In genomic region chr5:66141474-66141873, GRCm38 (mm10) we compare ENCODE assay signal across 27 mouse cellular contexts. TPM values are rescaled to one million over a fixed set of nuclear protein-coding genes. Genes with fewer than 3 reads are reported as not detected.
DNase-seq lines count a peak whose midpoint lies in the region; ATAC-seq and TF ChIP-seq lines count a peak whose summit lies in the region.
"Had no signal": no experiment of that assay in that cellular context is flagged by ENCODE, and none has a peak within 500 bp of the region (broad histone marks: within the 10 kb centered on the region; RNA-seq: fewer than 3 reads in every experiment).

No protein-coding gene starts in this region.

- TF ChIP-seq CTCF in kidney, postnatal 0 days (IDR thresholded peaks at IDR 0.05; ENCODE audit: low read depth), result no peak
- TF ChIP-seq CTCF in C2C12 (IDR thresholded peaks at IDR 0.05; ENCODE audit: control insufficient read depth, insufficient read depth, insufficient read length), result no peak
- no peak for TF ChIP-seq CTCF in thymus, adult 2 months (IDR thresholded peaks at IDR 0.05; ENCODE audit: borderline replicate concordance, control insufficient read depth, extremely low read depth, insufficient read depth, low read length, poor library complexity)

- WGBS in kidney, postnatal 0 days, result 83% methylated on average over 4 of the region's 4 CpGs
- 87% methylated on average over 4 of the region's 4 CpGs for WGBS in kidney, embryonic 14.5 days
- 91% methylated on average over 4 of the region's 4 CpGs for WGBS in intestine, embryonic 16.5 days
- WGBS in thymus, adult 2 months, result 93% methylated on average over 4 of the region's 4 CpGs

- H3K27ac ChIP-seq in kidney, postnatal 0 days, result no peak overlapping the region
- H3K27ac ChIP-seq in kidney, embryonic 14.5 days (ENCODE audit: low read depth, low read length), result no peak overlapping the region
- H3K27ac ChIP-seq in intestine, embryonic 16.5 days (ENCODE audit: low read length), result no peak overlapping the region
- H3K27ac ChIP-seq in thymus, adult 2 months (ENCODE audit: control insufficient read depth, insufficient read depth, low read length), result no peak overlapping the region
- H3K27ac ChIP-seq: embryonic facial prominence, embryonic 12.5 days; embryonic facial prominence, embryonic 15.5 days; forebrain, embryonic 12.5 days; forebrain, embryonic 15.5 days; heart, adult 2 months; heart, embryonic 10.5 days; heart, embryonic 13.5 days; hindbrain, embryonic 14.5 days had no signal

- TF ChIP-seq POLR2A in thymus, adult 2 months (IDR thresholded peaks at IDR 0.05; ENCODE audit: control insufficient read depth, extremely low read depth, insufficient read depth, low read length, poor library complexity), result no peak

- no peaks in the 10 kb centered on the region for H3K36me3 ChIP-seq in kidney, postnatal 0 days (ENCODE audit: insufficient read depth, low read length)
- no peaks in the 10 kb centered on the region for H3K36me3 ChIP-seq in kidney, embryonic 14.5 days (ENCODE audit: control insufficient read depth, insufficient read depth, low read length)
- no peaks in the 10 kb centered on the region for H3K36me3 ChIP-seq in C2C12 (ENCODE audit: control insufficient read depth, insufficient read depth)
- no peaks in the 10 kb centered on the region for H3K36me3 ChIP-seq in intestine, embryonic 16.5 days (ENCODE audit: control insufficient read depth, insufficient read depth, low read length)
- no peaks in the 10 kb centered on the region for H3K36me3 ChIP-seq in thymus, adult 2 months (ENCODE audit: control insufficient read depth, insufficient read depth, low read length)
- H3K36me3 ChIP-seq: embryonic facial prominence, embryonic 12.5 days; embryonic facial prominence, embryonic 15.5 days; forebrain, embryonic 12.5 days; forebrain, embryonic 15.5 days; G1E; heart, embryonic 10.5 days; heart, embryonic 13.5 days had no signal

- no peaks in the 10 kb centered on the region for H3K4me1 ChIP-seq in kidney, postnatal 0 days (replicated peaks; ENCODE audit: insufficient read depth, low read length)
- H3K4me1 ChIP-seq in kidney, embryonic 14.5 days (ENCODE audit: control insufficient read depth, insufficient read depth, low read length), result 0 out of 2 replicates have a peak, but pooled peaks cover 6% of the 10 kb centered on the region
- peaks cover 6% of the 10 kb centered on the region; the same call in 1 of the 2 replicates for H3K4me1 ChIP-seq in intestine, embryonic 16.5 days (ENCODE audit: control insufficient read depth, insufficient read depth, low read length)
- H3K4me1 ChIP-seq in thymus, adult 2 months (replicated peaks; ENCODE audit: control insufficient read depth, insufficient read depth, low read length), result 0 out of 2 replicates have a peak, but pooled peaks cover 3% of the 10 kb centered on the region
- H3K4me1 ChIP-seq: embryonic facial prominence, embryonic 12.5 days; embryonic facial prominence, embryonic 15.5 days; forebrain, embryonic 15.5 days had no signal

- peak; percentile 75; the same call in 1 of the 2 replicates for ATAC-seq in kidney, postnatal 0 days (replicated peaks; ENCODE audit: low FRiP score, low read depth)
- ATAC-seq in kidney, embryonic 14.5 days (ENCODE audit: low FRiP score, low TSS enrichment), result no peak
- peak; percentile 63 for ATAC-seq in intestine, embryonic 16.5 days
- ATAC-seq: forebrain, embryonic 15.5 days; Patski had no signal

- no peak overlapping the region for H3ac ChIP-seq in C2C12 (ENCODE audit: control insufficient read depth, insufficient read length, low read depth)

- no peak overlapping the region for H3K4me3 ChIP-seq in kidney, postnatal 0 days (replicated peaks; ENCODE audit: low read depth, low read length)
- no peak overlapping the region for H3K4me3 ChIP-seq in kidney, embryonic 14.5 days (ENCODE audit: low read length)
- no peak overlapping the region for H3K4me3 ChIP-seq in C2C12 (ENCODE audit: insufficient read depth, poor library complexity, severe bottlenecking)
- no peak overlapping the region for H3K4me3 ChIP-seq in intestine, embryonic 16.5 days (ENCODE audit: low read length)
- H3K4me3 ChIP-seq in thymus, adult 2 months (ENCODE audit: control insufficient read depth, insufficient read depth, low read length), result no peak overlapping the region
- H3K4me3 ChIP-seq: embryonic facial prominence, embryonic 12.5 days; embryonic facial prominence, embryonic 15.5 days; forebrain, embryonic 12.5 days; forebrain, embryonic 15.5 days; heart, adult 2 months; heart, embryonic 10.5 days; heart, embryonic 13.5 days had no signal

- H3K79me3 ChIP-seq in C2C12 (ENCODE audit: low read depth), result no peaks in the 10 kb centered on the region

- no peak overlapping the region for H3K9ac ChIP-seq in kidney, postnatal 0 days (ENCODE audit: low read depth, low read length)
- no peak overlapping the region for H3K9ac ChIP-seq in kidney, embryonic 14.5 days (ENCODE audit: low read depth, low read length)
- H3K9ac ChIP-seq in intestine, embryonic 16.5 days (ENCODE audit: low read depth, low read length), result no peak overlapping the region
- H3K9ac ChIP-seq: embryonic facial prominence, embryonic 12.5 days; embryonic facial prominence, embryonic 15.5 days; forebrain, embryonic 12.5 days; forebrain, embryonic 15.5 days; heart, embryonic 13.5 days; hindbrain, embryonic 14.5 days had no signal

- DNase-seq in kidney, postnatal 0 days (ENCODE audit: low spot score), result no peak
- DNase-seq in 3T3-L1 (ENCODE audit: low read depth, low spot score), result peak; percentile 49
- no peak for DNase-seq in thymus, adult 2 months
- no peak for DNase-seq in gastrocnemius, postnatal 4 days (ENCODE audit: low spot score in 2 of 2)
- no peak for DNase-seq in retina, embryonic 14.5 days (ENCODE audit: low spot score)
- DNase-seq: adrenal gland, postnatal 10 days; adrenal gland, postnatal 36 days; cerebellum, adult 18-20 months; cerebellum, adult 9-10 months; cerebellum, postnatal 14 days; gastrocnemius, postnatal 25 days; heart, adult 2 months; heart, postnatal 14 days; heart, postnatal 4 days had no signal

- no peaks in the 10 kb centered on the region for H3K9me3 ChIP-seq in kidney, postnatal 0 days (replicated peaks; ENCODE audit: low read length)
- no peaks in the 10 kb centered on the region; the same call in 1 of the 2 replicates for H3K9me3 ChIP-seq in kidney, embryonic 14.5 days (ENCODE audit: control insufficient read depth, low read length)
- no peaks in the 10 kb centered on the region for H3K9me3 ChIP-seq in intestine, embryonic 16.5 days (ENCODE audit: control insufficient read depth, low read length)
- H3K9me3 ChIP-seq: embryonic facial prominence, embryonic 12.5 days; embryonic facial prominence, embryonic 15.5 days; forebrain, embryonic 12.5 days; forebrain, embryonic 15.5 days; heart, embryonic 10.5 days; heart, embryonic 13.5 days had no signal

- H3K27me3 ChIP-seq in kidney, postnatal 0 days (ENCODE audit: insufficient read depth, low read length), result no peaks in the 10 kb centered on the region
- no peaks in the 10 kb centered on the region; the same call in 1 of the 2 replicates for H3K27me3 ChIP-seq in kidney, embryonic 14.5 days (ENCODE audit: control insufficient read depth, insufficient read depth, low read length)
- no peaks in the 10 kb centered on the region for H3K27me3 ChIP-seq in C2C12 (ENCODE audit: control insufficient read depth, insufficient read depth, insufficient read length)
- no peaks in the 10 kb centered on the region for H3K27me3 ChIP-seq in intestine, embryonic 16.5 days (replicated peaks; ENCODE audit: control insufficient read depth, insufficient read depth, low read length)
- H3K27me3 ChIP-seq in thymus, adult 2 months (ENCODE audit: control insufficient read depth, insufficient read depth, low read length), result no peaks in the 10 kb centered on the region
- H3K27me3 ChIP-seq: CH12.LX; embryonic facial prominence, embryonic 12.5 days; embryonic facial prominence, embryonic 15.5 days; forebrain, embryonic 12.5 days; forebrain, embryonic 15.5 days; Patski had no signal

- no peak overlapping the region for H3K4me2 ChIP-seq in kidney, postnatal 0 days (ENCODE audit: low read length)
- no peak overlapping the region for H3K4me2 ChIP-seq in kidney, embryonic 14.5 days (replicated peaks; ENCODE audit: low read depth, low read length)
- H3K4me2 ChIP-seq in intestine, embryonic 16.5 days (ENCODE audit: low read depth, low read length), result no peak overlapping the region
- H3K4me2 ChIP-seq: embryonic facial prominence, embryonic 12.5 days; embryonic facial prominence, embryonic 15.5 days; forebrain, embryonic 12.5 days; forebrain, embryonic 15.5 days; heart, embryonic 13.5 days; hindbrain, embryonic 14.5 days had no signal

- no peaks in the 10 kb centered on the region for H3K79me2 ChIP-seq in C2C12 (ENCODE audit: control insufficient read depth, insufficient read depth)

TF ChIP-seq in C2C12, 6 proteins besides CTCF, POLR2A, EP300 and RAD21:
- TF ChIP-seq CEBPB (IDR thresholded peaks at IDR 0.05; ENCODE audit: low read depth) (no peak), MYOD1 (IDR thresholded peaks at IDR 0.05; ENCODE audit: control insufficient read depth, insufficient read length, low read depth) (peak; percentile 69)
TF ChIP-seq in C2C12: peak in this region for 1.

RNA-seq across cellular contexts. Expression of gene Rbm47, which starts 31.4 kb away (rescaled TPM):
- 105 and 119 TPM in 2 replicates for polyA plus RNA-seq in kidney, postnatal 0 days (2015; fragmentation: Nextera tagmentation; extraction: Ambion mirVana)
- 27.6 and 45.6 TPM in 2 replicates for polyA plus RNA-seq in kidney, embryonic 14.5 days (2014; fragmentation: Nextera tagmentation; extraction: Ambion mirVana)
- polyA plus RNA-seq in C2C12 (2012; fragmentation: generic; extraction: Trizol), result 0.16 TPM
- 149 and 169 TPM in 2 replicates for polyA plus RNA-seq in intestine, embryonic 16.5 days (2015; fragmentation: Nextera tagmentation; extraction: Ambion mirVana)
- 12.6 and 12.7 TPM in 2 replicates for polyA plus RNA-seq in thymus, adult 2 months (2012; rRNA removed)
- 1 to 10 TPM; 2.7 to 6.7 TPM for total RNA-seq in gastrocnemius, postnatal 4 days (2021)
- polyA plus RNA-seq: G1E had no signal

Comparison
In these comparisons a context has a peak if more than half of its experiments do, and no peak if none do; other contexts are left out.
1. RNA of gene Rbm47, which starts 31.4 kb away (polyA plus RNA-seq): 149 to 169 TPM in intestine, embryonic 16.5 days, 105 to 119 TPM in kidney, postnatal 0 days, 27.6 to 45.6 TPM in kidney, embryonic 14.5 days and 12.6 to 12.7 TPM in thymus, adult 2 months; 0.16 TPM in C2C12 (single experiment); every median in the first group is over 10 times any median in the second.